Mouse (Mus musculus) thymus, adult 2 months (tissue): ENCODE measurements around the gene Hcrt. TPM values are rescaled to one million over a fixed set of nuclear protein-coding genes. Genes with fewer than 3 reads are reported as not detected.

Experiments
- DNase-seq: peaks from one replicate; pipeline ENCODE4 v3.0.0; 2021
- H3K27ac ChIP-seq: fragments of 200-500 bp; 2 replicates; pipeline ENCODE4 v1.5.1; 2012; ENCODE audit warnings: low read length, control low read depth; ENCODE audit not compliant: control insufficient read depth, insufficient read depth
- H3K27me3 ChIP-seq: fragments of 200-500 bp; 2 replicates; pipeline ENCODE4 v1.6.1; 2012; ENCODE audit warnings: mild to moderate bottlenecking, low read length, moderate library complexity, mixed read lengths; ENCODE audit not compliant: control insufficient read depth, insufficient read depth
- H3K36me3 ChIP-seq: fragments of 200-500 bp; 2 replicates; pipeline ENCODE4 v1.6.1; 2012; ENCODE audit warnings: mild to moderate bottlenecking, low read length, moderate library complexity; ENCODE audit not compliant: control insufficient read depth, insufficient read depth
- H3K4me1 ChIP-seq: fragments of 200-500 bp; replicated peaks from 2 replicates; pipeline ENCODE4 v1.6.1; 2012; ENCODE audit warnings: low read length; ENCODE audit not compliant: control insufficient read depth, insufficient read depth
- H3K4me3 ChIP-seq: fragments of 200-500 bp; 2 replicates; pipeline ENCODE4 v1.5.1; 2012; ENCODE audit warnings: mild to moderate bottlenecking, low read length, control low read depth, moderate library complexity; ENCODE audit not compliant: control insufficient read depth, insufficient read depth
- CTCF ChIP-seq: fragments of 200-500 bp; IDR thresholded peaks from 2 replicates; pipeline ENCODE4 v1.5.1; 2012; ENCODE audit warnings: mild to moderate bottlenecking, control low read depth, low read length, moderate library complexity, borderline replicate concordance; ENCODE audit not compliant: control insufficient read depth, poor library complexity, insufficient read depth; ENCODE audit errors: extremely low read depth
- POLR2A ChIP-seq: fragments of 200-500 bp; IDR thresholded peaks from 2 replicates; pipeline ENCODE4 v1.6.1; 2012; ENCODE audit warnings: mild to moderate bottlenecking, low read length, control low read depth, moderate library complexity; ENCODE audit not compliant: control insufficient read depth, poor library complexity, insufficient read depth; ENCODE audit errors: extremely low read depth
- WGBS: fragments of 180-500 bp; shearing (Covaris S2); methylation state at CpG from one replicate; pipeline ENCODE4 v1.1.7; 2018; 5-methylcytosine and 5-hydroxymethylcytosine counted together
- polyA plus RNA-seq: library from polyadenylated mRNA; depleted of rRNA; stranded (reverse); fragments of >200 nt; gene quantifications from 2 replicates; pipeline ENCODE4 v1.2.3, GENCODE M21; 2012

Gene Hcrt
- polyA plus RNA-seq, 1 experiment, result 0.57 TPM

- peak overlapping the region; percentile 40 for H3K4me3 ChIP-seq
- H3K27ac ChIP-seq, result no peak overlapping the region
- H3K27me3 ChIP-seq, result no peaks in the 10 kb centered on the region
- H3K4me1 ChIP-seq, result peaks cover 25% of the 10 kb centered on the region
- DNase-seq, result peak; percentile 57
- 5% methylated on average over 35 of the region's 35 CpGs for WGBS
- H3K36me3 ChIP-seq, result no peaks in the 10 kb centered on the region
- TF ChIP-seq CTCF (peak; percentile 43; the same call in 1 of the 2 replicates), POLR2A (no peak)
Observed at GRCm38 (mm10) chr11:100758707-100759610, 3.8 kb downstream of the Hcrt start.

DNA sequence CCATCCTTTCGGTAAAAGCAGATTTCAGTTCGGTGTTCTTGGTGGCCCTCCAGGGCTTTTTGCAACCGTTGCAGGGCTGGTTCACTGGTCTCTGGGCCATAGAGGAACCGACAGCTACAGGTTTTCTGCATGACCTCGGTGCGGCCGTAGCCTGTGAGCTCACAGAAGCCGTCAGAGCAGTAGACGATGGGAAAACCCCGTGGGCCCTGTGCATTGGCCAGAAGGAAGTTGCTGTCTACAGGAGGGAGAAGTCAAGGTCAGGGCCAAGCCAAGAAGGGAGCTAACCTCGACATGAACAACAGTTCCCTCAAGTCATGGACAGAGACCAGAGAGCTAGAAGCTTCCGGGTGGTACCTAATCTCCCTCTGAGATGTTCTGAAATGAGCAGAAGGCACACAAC is 5.2 kb downstream of the Hcrt start:
- 48% methylated on average over 12 of the region's 12 CpGs for WGBS
- H3K27ac ChIP-seq, result no peak overlapping the region
- DNase-seq, result no peak
- H3K4me1 ChIP-seq, result peaks cover 29% of the 10 kb centered on the region
- no peak overlapping the region for H3K4me3 ChIP-seq
- H3K27me3 ChIP-seq, result no peaks in the 10 kb centered on the region
- TF ChIP-seq POLR2A (no peak), CTCF (no peak)
- no peaks in the 10 kb centered on the region for H3K36me3 ChIP-seq

- no peak for DNase-seq
- Histone ChIP-seq H3K36me3 (no peaks in the 10 kb centered on the region), H3K27ac (no peak overlapping the region), H3K4me1 (peaks cover 25% of the 10 kb centered on the region), H3K4me3 (no peak overlapping the region), H3K27me3 (no peaks in the 10 kb centered on the region)
- no peak for TF ChIP-seq POLR2A
- TF ChIP-seq CTCF, result no peak
- 75% methylated on average over 6 of the region's 6 CpGs for WGBS
Observed at GRCm38 (mm10) chr11:100756476-100756875, 6.3 kb downstream of the Hcrt start.

DNA sequence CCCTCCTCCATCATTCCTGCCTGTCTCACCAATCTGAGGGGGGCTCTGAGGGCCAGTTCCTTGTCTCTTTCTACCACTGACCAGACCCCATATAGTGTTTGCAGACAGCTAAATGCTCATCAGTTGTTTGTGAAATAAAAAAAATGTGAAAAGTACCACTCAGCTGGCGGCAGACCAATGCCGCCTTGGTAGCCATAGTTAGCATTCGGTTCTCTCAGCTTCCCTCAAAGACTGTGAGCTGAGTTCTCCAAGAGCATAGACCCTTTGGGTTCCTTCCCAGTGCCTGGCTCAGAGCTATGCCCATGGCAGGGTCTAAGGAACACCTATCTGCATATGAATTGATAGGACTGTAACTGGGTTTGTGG is 8.1 kb downstream of the Hcrt start:
- H3K27me3 ChIP-seq, result no peaks in the 10 kb centered on the region
- no peak for DNase-seq
- no peaks in the 10 kb centered on the region for H3K36me3 ChIP-seq
- TF ChIP-seq POLR2A (no peak), CTCF (no peak)
- H3K4me1 ChIP-seq, result peaks cover 22% of the 10 kb centered on the region
- no peak overlapping the region for H3K27ac ChIP-seq
- whole genome bisulfite sequencing, result 89% methylated on average over 3 of the region's 3 CpGs
- H3K4me3 ChIP-seq, result no peak overlapping the region

DNA sequence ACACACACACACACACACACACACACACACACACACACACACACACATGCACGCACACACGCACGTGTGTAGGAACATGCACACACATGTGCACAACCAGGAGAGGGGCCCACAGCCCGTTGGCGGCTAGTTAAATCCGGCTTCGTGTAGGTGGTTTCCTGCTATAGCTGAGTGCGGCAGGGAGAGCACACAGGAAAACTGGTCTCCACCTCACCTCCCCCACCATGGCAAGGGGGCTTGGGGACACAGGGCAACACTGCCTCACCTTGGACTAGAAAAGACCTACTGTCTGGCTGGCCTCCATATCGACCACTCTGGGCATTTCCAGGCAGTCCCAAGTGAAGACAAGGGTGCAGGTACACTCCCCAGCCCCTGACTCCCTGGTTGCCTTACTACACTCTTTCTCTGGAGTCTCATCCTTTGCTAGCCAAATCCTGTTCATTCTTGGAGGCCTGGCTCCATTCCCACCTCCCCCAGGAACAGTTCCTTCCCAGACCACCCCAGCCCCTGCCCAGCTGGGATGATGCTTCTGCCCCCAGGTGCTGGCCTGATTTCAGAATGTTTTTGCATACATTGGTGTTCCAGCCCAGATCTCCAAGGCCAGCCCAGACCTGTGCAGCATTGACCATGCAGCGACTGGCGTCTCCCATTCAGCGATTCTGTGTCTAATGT is 8.6 kb downstream of the Hcrt start:
- Histone ChIP-seq H3K4me1 (peaks cover 17% of the 10 kb centered on the region), H3K36me3 (no peaks in the 10 kb centered on the region), H3K27me3 (no peaks in the 10 kb centered on the region), H3K4me3 (no peak overlapping the region), H3K27ac (no peak overlapping the region)
- no peak for DNase-seq
- TF ChIP-seq CTCF, result no peak
- 64% methylated on average over 12 of the region's 12 CpGs for WGBS

DNA sequence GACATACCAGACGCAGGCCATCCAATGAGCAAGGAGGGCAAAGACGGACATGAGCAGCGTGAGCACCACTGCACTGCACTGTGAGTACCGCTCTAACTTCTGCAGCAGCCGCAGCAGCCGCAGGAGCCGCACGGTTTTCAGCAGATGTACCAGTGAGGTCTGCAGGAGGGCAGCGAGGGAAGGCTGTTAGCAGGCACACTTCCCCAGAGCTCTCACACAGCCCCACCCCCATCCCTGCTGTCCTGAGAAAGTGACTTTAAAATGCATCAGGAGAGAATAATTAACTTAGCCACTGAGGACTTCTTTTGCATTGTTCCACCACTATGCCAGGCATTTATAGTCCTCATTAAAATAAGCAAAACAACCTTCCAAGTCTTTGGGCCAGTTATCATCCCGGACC is 10.4 kb downstream of the Hcrt start:
- no peak overlapping the region for H3K27ac ChIP-seq
- no peak overlapping the region for H3K4me3 ChIP-seq
- TF ChIP-seq CTCF (no peak), POLR2A (no peak)
- H3K27me3 ChIP-seq, result no peaks in the 10 kb centered on the region
- peaks cover 10% of the 10 kb centered on the region for H3K4me1 ChIP-seq
- no peaks in the 10 kb centered on the region for H3K36me3 ChIP-seq
- WGBS, result 56% methylated on average over 10 of the region's 10 CpGs
- no peak for DNase-seq
